Mouse (Mus musculus) adrenal gland, postnatal 4 days (tissue): ENCODE results near the gene Tmem59l. TPM values are rescaled to one million over a fixed set of nuclear protein-coding genes. Genes with fewer than 3 reads are reported as not detected.

Experiments used
- DNase-seq, 2 experiments: peaks; one replicate each; pipeline ENCODE4 v3.0.0; 2021 to 2022; ENCODE audit warnings: low spot score in 2 of 2, mixed read lengths in 2 of 2
- total RNA-seq, 2 experiments: library from RNA; stranded (reverse); gene quantifications; 2 replicates each; pipeline ENCODE4 v1.2.3; 2021

Gene Tmem59l
- total RNA-seq, 2 experiments from 2014 or later: 3.6 to 5.0 TPM

GRCm38 (mm10) chr8:70509281-70509952 is 22.3 kb upstream of the Tmem59l start:
- DNase-seq: no peak

- DNase-seq: no peak
Measured at GRCm38 (mm10) chr8:70507027-70507393, 19.9 kb upstream of the Tmem59l start.

GRCm38 (mm10) chr8:70506328-70507026 is 19.3 kb upstream of the Tmem59l start, which contains the start of gene Rex1bd:
Gene Rex1bd (minus strand): TSS chr8:70506752.
- peak; percentile 82 to 91 for DNase-seq

DNA sequence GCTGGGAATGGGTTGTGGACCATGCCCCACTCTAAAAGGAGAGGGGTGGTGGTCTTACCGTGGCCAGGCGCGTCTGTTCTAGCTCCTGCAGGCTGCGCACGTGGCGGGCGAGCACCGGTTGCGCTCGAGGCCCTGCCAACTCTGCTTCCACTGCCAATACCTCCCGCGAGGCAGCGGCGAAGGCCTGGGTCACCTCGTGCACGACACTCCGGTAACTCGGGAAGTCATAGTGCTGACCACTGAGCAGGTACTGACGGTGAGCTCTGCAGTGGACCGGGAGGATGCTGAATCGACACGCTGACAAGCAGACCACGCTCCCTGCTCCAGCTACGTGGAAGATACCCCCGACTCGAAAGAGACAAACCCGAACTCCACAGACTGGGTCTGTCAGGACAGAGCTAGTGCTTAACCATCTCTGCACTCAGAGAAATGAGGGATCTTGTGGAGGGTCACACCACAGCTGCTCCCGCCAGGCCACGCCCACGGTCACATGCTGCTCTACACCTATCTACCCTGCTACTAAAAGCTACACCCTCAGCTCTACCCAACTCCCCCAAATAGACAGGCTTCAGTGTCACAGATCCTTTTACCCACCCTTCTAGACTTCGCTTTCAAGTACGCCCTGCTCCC is 18.7 kb upstream of the Tmem59l start:
- DNase-seq: no peak

GRCm38 (mm10) chr8:70504851-70505250 is 17.7 kb upstream of the Tmem59l start:
- peak in 1 of 2 experiments; percentile 72 for DNase-seq

GRCm38 (mm10) chr8:70504291-70504716 is 17.1 kb upstream of the Tmem59l start:
- peak in 1 of 2 experiments; percentile 30 for DNase-seq

GRCm38 (mm10) chr8:70503062-70503750 is 16.0 kb upstream of the Tmem59l start:
- DNase-seq: peak in 1 of 2 experiments; percentile 37

GRCm38 (mm10) chr8:70502540-70502939 is 15.4 kb upstream of the Tmem59l start:
- DNase-seq: no peak

- DNase-seq: no peak
Measured at GRCm38 (mm10) chr8:70501820-70502529, 14.8 kb upstream of the Tmem59l start.

DNA sequence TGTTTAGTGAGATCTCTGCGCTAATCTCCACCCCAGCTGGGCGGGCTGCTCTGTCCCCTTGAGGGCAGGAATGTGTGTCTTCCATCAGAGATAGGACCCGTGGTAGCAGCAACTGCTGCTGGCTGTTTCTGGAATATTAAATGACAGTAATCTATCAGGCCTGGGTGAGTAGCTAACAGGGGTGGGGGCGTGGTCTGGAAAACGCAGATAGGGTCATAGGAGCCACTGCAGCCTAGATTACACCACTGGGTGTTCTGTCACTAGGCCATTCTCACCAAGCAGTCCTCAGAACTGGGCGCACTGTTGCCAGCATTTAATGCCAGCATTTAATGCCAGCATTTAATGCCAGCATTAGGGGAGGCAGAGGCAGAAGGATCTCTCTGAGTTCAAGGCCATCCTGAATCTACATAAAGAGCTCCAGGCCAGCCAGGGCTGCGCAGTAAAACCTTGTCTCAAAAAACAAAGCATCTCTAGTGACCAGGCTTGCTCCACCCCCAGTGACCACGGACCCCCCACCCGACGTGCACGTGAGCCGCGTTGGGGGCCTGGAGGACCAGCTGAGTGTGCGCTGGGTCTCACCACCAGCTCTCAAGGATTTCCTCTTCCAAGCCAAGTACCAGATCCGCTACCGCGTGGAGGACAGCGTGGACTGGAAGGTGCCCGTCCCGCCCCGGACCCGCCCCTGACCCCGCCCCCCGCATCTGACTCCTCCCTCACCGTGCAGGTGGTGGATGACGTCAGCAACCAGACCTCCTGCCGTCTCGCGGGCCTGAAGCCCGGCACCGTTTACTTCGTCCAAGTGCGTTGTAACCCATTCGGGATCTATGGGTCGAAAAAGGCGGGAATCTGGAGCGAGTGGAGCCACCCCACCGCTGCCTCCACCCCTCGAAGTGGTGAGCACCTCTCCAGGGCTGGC is 13.5 kb upstream of the Tmem59l start:
- DNase-seq: no peak

- no peak for DNase-seq
Measured at GRCm38 (mm10) chr8:70495771-70496062, 8.6 kb upstream of the Tmem59l start.

DNA sequence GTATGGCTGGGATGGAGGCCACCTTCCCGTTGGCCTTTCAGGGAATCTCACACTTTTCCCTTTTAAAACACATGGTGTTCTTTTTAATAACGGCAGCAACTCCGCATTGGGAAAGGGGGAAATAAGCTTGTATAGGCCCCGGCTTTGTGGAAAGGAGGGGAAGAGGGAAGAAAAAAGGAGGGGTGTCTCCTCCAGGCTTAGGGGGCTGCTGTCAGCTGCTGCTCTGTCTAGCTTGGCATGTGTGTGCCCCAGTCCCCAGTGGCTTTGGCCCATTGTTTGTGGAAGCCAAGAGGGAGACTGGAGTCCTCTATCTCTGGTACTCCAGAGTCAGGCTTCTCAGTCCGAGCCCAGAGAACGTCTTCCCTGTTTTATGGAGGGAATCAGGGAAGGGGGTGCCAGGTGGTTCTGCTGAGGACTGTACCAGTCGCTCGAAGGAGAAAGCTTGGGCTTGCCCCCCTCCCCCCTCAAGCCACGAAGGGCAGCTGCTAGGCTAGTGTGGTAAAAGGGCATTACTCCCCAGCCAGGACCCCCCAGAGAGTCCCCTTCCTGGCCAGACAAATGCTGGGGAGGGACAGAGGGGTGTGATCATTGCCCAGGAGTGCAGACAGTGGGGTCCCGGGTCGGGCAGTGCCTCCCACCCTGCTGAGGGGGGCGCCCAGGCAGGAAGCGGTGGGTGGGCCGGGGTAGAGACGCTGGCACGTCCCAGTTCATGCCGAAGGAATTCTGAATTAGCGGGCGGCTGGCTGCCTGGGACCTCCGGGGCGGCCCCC is 8.0 kb upstream of the Tmem59l start:
- DNase-seq: no peak

DNA sequence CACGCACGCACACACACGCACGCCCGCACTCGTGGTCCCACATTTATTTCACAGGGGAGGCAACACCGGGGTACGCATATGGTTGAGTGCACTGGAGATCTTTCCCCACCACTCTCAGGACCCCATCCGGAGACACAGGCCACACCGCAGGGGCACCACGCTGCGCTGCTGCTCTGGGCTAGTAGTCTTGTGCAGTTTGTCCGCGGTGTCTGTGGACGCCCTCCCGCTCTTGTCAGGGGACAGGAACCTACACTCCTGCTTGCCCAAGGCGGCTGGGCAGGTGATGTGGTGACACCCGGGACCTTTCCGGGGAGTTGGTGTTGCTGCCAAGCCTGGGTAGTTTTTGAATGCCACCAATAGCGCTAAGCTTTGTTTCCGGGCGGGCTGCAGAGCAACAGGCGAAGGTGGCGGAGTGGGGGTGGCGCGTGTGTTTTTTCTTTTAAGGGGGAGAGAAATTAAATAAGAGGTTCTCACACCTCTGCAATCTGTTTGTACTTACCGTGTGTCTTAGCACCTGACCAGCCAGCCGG is 7.3 kb upstream of the Tmem59l start:
- DNase-seq: no peak

GRCm38 (mm10) chr8:70493692-70494415 is 6.7 kb upstream of the Tmem59l start:
- no peak for DNase-seq

DNA sequence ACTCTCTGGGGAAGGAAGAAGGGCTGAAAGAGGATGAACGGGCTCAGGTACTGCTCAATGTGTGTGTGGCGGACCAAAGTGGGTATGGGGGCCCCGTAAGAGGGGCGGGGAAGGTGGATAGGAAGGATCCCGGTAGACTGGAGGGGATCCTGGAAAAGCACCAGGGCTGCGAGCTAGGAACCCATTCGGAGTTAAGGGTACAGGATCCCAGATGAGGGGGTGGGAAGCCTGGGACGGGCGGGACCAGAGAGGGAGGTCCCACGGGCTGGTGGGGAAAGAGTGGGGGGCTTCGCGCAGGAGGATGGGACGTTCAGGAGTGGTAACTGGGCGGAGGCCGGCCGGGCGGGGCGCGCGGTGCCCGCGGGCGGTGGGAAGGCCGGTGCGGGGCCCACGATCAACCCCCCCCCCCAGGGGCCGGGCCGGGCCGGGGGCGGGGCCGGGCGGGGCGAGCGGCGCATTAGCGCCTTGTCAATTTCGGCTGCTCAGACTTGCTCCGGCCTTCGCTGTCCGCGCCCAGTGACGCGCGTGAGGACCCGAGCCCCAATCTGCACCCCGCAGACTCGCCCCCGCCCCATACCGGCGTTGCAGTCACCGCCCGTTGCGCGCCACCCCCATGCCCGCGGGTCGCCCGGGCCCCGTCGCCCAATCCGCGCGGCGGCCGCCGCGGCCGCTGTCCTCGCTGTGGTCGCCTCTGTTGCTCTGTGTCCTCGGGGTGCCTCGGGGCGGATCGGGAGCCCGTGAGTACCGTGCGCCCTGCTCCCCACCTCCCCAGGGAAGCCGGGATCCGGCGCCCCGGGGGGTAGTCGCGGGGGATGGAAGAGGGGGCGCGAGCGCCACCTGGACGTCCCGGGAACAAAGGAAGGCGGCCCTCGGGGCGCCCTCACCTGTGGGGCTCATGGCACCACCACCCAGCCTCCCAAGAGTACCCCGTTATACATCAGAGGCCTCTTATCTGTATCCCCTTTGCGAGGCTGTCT is 5.8 kb upstream of the Tmem59l start, which contains the start of gene Crlf1:
Crlf1 (plus strand) TSS at position 495 of the 977 bp plus-strand sequence.
- DNase-seq: no peak

DNA sequence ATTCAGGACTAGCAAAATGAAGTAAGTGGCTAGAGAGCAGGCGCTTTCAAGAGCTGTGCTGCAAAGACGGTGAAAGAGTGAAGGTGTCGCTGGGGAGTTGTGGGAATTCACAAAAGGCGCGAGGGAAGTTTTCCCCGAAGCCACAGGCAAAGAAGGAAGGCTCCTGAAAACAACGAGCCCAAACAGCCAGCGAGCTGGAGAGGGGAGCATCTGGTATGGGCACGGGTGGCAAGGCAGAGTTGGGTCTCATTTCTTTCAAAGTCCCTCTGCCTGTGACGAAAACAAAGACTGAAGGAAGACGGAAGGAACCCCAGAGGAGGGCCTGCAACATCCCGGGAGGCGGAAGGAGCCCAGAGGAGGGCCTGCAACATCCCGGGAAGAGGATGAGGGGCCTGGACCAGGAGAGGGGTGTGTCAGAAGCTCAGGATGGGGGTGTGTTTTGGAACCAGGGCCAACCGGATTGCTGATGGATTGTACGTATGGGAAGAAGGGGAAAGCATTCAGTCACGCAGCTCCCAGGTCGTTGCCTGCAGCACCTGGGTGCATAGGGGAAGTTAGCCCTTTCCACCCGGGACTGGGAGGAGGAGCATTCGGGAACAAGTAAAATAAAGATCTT is 3.8 kb upstream of the Tmem59l start:
- no peak for DNase-seq
